Mouse (Mus musculus): ENCODE data around the gene Gm49340.

DNA sequence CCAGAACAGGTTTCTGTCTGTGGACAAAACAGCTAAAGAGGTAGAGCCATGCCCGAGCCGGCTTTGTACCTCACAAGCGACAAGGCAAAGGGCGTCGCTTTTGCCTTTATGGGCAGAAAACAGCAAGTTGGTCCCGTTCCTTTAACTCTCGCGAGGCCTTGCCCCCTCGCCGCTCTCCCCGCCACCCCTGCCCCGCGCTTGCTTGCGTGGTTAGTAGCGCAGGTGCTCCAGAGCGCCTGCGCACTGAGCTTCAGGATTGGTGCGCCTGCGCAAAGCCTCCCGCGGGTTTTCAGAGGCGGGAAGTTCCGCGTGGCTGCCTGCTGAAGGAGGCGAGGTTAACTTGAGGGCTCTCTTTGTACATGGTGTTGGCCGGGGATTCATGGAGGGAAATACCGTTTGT lies at the start of gene Gm49340, which contains the start of the genes Aspa and Spata22:
- TF ChIP-seq CTCF (IDR thresholded peaks at IDR 0.05; ENCODE audit: low read depth, low read length) = no peak
- TF ChIP-seq GATA1 (IDR thresholded peaks at IDR 0.05; ENCODE audit: borderline replicate concordance, low read length) = no peak
- TF ChIP-seq TAL1 (conservative IDR thresholded peaks at IDR 0.05; ENCODE audit: low read depth, low read length) = no peak
